Comparison of ENCODE assay signal across 8 mouse cellular contexts in genomic region chr4:86810604-86811003, GRCm38 (mm10). TPM values are rescaled to one million over a fixed set of nuclear protein-coding genes. Genes with fewer than 3 reads are reported as not detected.
DNase-seq lines count a peak whose midpoint lies in the region; ATAC-seq and TF ChIP-seq lines count a peak whose summit lies in the region.

No protein-coding gene starts in this region.

- 59% methylated on average over 2 of the region's 2 CpGs for WGBS in lung, embryonic 14.5 days
- WGBS in hindbrain, embryonic 13.5 days = 45% methylated on average over 2 of the region's 2 CpGs

- intact Hi-C loops in gastrocnemius, adult 2 months (cut with DNase I) = loop anchor here (5.0 kb wide), 1 partner anchor 58 kb away; no protein-coding TSS in a partner anchor

- no peaks in the 10 kb centered on the region for H3K9me3 ChIP-seq in lung, embryonic 14.5 days (ENCODE audit: low read depth, low read length)
- H3K9me3 ChIP-seq in hindbrain, embryonic 13.5 days = no peaks in the 10 kb centered on the region

- peak; percentile 25 for DNase-seq in gastrocnemius, adult 2 months
- no peak for DNase-seq in gastrocnemius, adult 8-10 months (ENCODE audit: low spot score in 2 of 2)
- DNase-seq in lung, embryonic 14.5 days = peak; percentile 31
- no peak for DNase-seq in lung, postnatal 14 days
- DNase-seq in ZHBTc4 (ENCODE audit: low read depth, low spot score) = peak; percentile 54
- DNase-seq in spleen, postnatal 36 days (ENCODE audit: low spot score in 2 of 2) = no peak

- no peak for ATAC-seq in lung, embryonic 14.5 days (ENCODE audit: insufficient read depth)
- peak; percentile 66 for ATAC-seq in megakaryocyte progenitor cell, adult 5-6 weeks (replicated peaks; ENCODE audit: poor library complexity)
- no peak for ATAC-seq in hindbrain, embryonic 13.5 days (ENCODE audit: low FRiP score)

- H3K36me3 ChIP-seq in lung, embryonic 14.5 days (ENCODE audit: insufficient read depth) = peaks cover 48% of the 10 kb centered on the region
- H3K36me3 ChIP-seq in hindbrain, embryonic 13.5 days = peaks cover 11% of the 10 kb centered on the region; the same call in 1 of the 2 replicates

- no peak overlapping the region for H3K4me2 ChIP-seq in lung, embryonic 14.5 days
- no peak overlapping the region for H3K4me2 ChIP-seq in hindbrain, embryonic 13.5 days

- no peak overlapping the region for H3K9ac ChIP-seq in lung, embryonic 14.5 days
- no peak overlapping the region for H3K9ac ChIP-seq in hindbrain, embryonic 13.5 days

- no peaks in the 10 kb centered on the region for H3K4me1 ChIP-seq in lung, embryonic 14.5 days (ENCODE audit: insufficient read depth)
- no peaks in the 10 kb centered on the region for H3K4me1 ChIP-seq in hindbrain, embryonic 13.5 days (replicated peaks)

- no peak overlapping the region for H3K4me3 ChIP-seq in gastrocnemius, adult 2 months
- no peak overlapping the region for H3K4me3 ChIP-seq in lung, embryonic 14.5 days (ENCODE audit: low read depth, low read length)
- H3K4me3 ChIP-seq in hindbrain, embryonic 13.5 days = no peak overlapping the region

- peak; percentile 55 for TF ChIP-seq CTCF in gastrocnemius, adult 2 months (IDR thresholded peaks at IDR 0.05)
- peak; percentile 51 for TF ChIP-seq CTCF in lung, embryonic 14.5 days (IDR thresholded peaks at IDR 0.05; ENCODE audit: low read depth)

- H3K27ac ChIP-seq in gastrocnemius, adult 2 months = no peak overlapping the region
- no peak overlapping the region for H3K27ac ChIP-seq in lung, embryonic 14.5 days (ENCODE audit: low read depth)
- H3K27ac ChIP-seq in hindbrain, embryonic 13.5 days = no peak overlapping the region

- no peaks in the 10 kb centered on the region for H3K27me3 ChIP-seq in lung, embryonic 14.5 days (ENCODE audit: insufficient read depth, low read length)
- H3K27me3 ChIP-seq in hindbrain, embryonic 13.5 days = no peaks in the 10 kb centered on the region

RNA-seq across cellular contexts. Expression of gene Rps6, which starts 46.6 kb away (rescaled TPM):
- 100 to 1,000 TPM; 393 to 501 TPM for total RNA-seq in gastrocnemius, adult 2 months (2021)
- 100 to 1,000 TPM; 382 to 465 (median 415) TPM for total RNA-seq in gastrocnemius, adult 8-10 months (2022)
- 874 and 878 TPM in 2 replicates for polyA plus RNA-seq in lung, embryonic 14.5 days (2014; fragmentation: Nextera tagmentation; extraction: Ambion mirVana)
- total RNA-seq in megakaryocyte progenitor cell, adult 5-6 weeks (2015) = 4,597 and 4,652 TPM in 2 replicates
- 1,552 and 1,647 TPM in 2 replicates for total RNA-seq in megakaryocyte progenitor cell, adult 5-6 weeks (2017)
- 441 and 451 TPM in 2 replicates for polyA plus RNA-seq in hindbrain, embryonic 13.5 days (2015; fragmentation: Nextera tagmentation; extraction: Ambion mirVana)

Comparison
In these comparisons a context has a peak if more than half of its experiments do, and no peak if none do; other contexts are left out.
1. DNase-seq: peak in gastrocnemius, adult 2 months (single experiment), lung, embryonic 14.5 days (single experiment) and ZHBTc4 (single experiment); none in gastrocnemius, adult 8-10 months (0 of 2), lung, postnatal 14 days (single experiment) and spleen, postnatal 36 days (0 of 2).